Mouse (Mus musculus): ENCODE data around the gene Plg. TPM values are rescaled to one million over a fixed set of nuclear protein-coding genes. Genes with fewer than 3 reads are reported as not detected.

The Plg gene
- not detected for polyA plus RNA-seq (2017; shearing (Covaris generic))

DNA sequence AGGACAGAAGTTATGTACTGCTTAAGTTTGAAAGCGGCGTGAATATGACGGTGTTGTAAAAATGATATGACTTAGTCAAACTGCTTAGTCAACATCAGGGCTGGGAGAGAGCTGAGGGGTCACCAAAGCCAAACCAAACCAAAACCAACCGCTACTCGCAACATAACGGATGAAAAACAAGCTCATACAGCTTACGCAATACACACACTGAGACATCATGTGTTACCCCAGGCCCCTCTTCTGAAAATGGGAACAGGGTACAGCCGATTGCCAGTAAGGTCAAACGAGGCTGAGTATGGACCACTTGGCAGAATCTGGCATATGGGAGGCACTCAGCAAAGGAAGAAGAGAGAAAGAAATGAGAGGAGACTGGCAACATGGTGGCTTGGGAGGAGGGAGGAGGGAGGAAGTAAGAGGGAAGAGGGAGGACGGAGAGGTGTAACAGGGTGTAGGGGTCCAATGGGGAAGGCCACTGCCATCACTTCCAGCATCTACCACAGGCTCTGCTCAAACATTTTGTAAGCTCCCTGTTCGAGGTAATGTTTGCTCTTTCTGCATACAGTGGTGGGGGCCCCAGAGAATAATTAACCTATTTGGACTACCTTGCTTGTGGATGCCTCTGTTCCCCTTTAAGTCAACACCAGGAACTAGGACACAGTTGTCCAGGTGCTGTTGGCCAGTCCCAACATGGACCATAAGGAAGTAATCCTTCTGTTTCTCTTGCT, at the start of gene Plg:
Plg (plus strand) TSS at position 628 of the 725 bp plus-strand sequence.

Other genes with a start within 250 kb of the Plg start
- 42.7 TPM for gene Map3k4, start 59.8 kb upstream of the Plg start, polyA plus RNA-seq (2017; shearing (Covaris generic))
- not detected for gene Slc22a3, start 129.1 kb downstream of the Plg start, polyA plus RNA-seq (2017; shearing (Covaris generic))
- 5.0 TPM for gene Slc22a2, start 205.5 kb downstream of the Plg start, polyA plus RNA-seq (2017; shearing (Covaris generic))

Data from CD4-positive, CD25-positive, alpha-beta regulatory T cell (primary cell).